Mouse (Mus musculus) forebrain, embryonic 10.5 days (tissue): Measurements from ENCODE around the gene 1700021F07Rik. TPM values are rescaled to one million over a fixed set of nuclear protein-coding genes. Genes with fewer than 3 reads are reported as not detected.

Experiments
- polyA plus RNA-seq: library from polyadenylated mRNA; unstranded; fragments of >200 nt; fragmentation: Nextera tagmentation; extraction: Ambion mirVana; gene quantifications from 2 replicates; pipeline ENCODE4 v1.2.1, GENCODE M21; 2016

The 1700021F07Rik gene
- polyA plus RNA-seq, 1 experiment from 2014 or later = not detected

Other genes starting within 250 kb of the 1700021F07Rik start
- gene Pmepa1, start 246.1 kb upstream of the 1700021F07Rik start, polyA plus RNA-seq = 1.3 and 1.8 TPM in 2 replicates
- not detected in 2 replicates for gene Ankrd60, start 55.8 kb downstream of the 1700021F07Rik start, polyA plus RNA-seq
- gene Rab22a, start 137.2 kb downstream of the 1700021F07Rik start, polyA plus RNA-seq = 23.0 and 25.2 TPM in 2 replicates
- gene 1700010B08Rik, start 196.8 kb downstream of the 1700021F07Rik start, polyA plus RNA-seq = not detected in 2 replicates
- 8.8 and 10.2 TPM in 2 replicates for gene Vapb, start 214.9 kb downstream of the 1700021F07Rik start, polyA plus RNA-seq